Mouse (Mus musculus) layer of hippocampus, adult 18-20 months (tissue): ENCODE measurements around the gene Rora. TPM values are rescaled to one million over a fixed set of nuclear protein-coding genes. Genes with fewer than 3 reads are reported as not detected.

Experiments
- DNase-seq, 2 experiments: peaks; one replicate each; pipeline ENCODE4 v3.0.0; 2022; ENCODE audit warnings: low spot score in 2 of 2
- total RNA-seq, 2 experiments: library from RNA; stranded (reverse); gene quantifications; 2 replicates each; pipeline ENCODE4 v1.2.3; 2021

Gene Rora
- total RNA-seq, 2 experiments from 2014 or later: 30.2 to 35.5 TPM

DNA sequence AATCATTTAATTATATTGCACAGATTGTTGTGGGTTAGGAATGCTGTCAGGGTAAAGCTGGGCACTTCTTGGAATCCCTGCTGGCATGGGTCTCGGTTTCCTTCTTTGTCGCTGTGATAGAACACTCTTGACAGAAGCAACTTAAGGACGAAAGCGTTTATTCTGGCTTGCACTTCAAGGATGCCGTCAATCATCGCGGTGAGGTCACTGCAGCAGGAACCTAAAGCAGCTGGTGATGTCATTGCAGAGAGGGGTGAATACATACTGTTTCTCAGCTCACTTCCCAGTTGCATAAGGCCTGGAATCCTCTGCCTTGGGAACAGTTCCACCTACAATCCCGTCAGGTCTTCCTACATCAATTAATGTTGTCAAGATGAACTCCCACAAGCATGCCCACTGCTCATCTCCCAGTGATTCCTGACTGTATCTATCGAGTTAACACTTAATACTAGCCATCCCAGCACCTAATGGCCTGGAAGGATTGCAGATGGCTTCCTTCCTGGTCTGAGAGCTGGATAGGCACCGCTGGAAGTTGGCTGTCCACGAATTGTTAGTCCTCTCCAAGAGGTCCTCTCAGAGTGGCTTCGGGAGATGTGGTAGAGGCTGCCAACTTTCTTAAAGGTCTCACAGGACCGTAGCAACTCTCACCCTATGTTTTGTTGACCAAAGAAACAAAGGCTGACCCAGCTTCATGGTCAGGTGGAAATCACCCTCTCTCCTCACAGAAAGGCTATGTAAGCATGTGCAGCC is 334.8 kb downstream of the Rora start:
- DNase-seq: no peak

DNA sequence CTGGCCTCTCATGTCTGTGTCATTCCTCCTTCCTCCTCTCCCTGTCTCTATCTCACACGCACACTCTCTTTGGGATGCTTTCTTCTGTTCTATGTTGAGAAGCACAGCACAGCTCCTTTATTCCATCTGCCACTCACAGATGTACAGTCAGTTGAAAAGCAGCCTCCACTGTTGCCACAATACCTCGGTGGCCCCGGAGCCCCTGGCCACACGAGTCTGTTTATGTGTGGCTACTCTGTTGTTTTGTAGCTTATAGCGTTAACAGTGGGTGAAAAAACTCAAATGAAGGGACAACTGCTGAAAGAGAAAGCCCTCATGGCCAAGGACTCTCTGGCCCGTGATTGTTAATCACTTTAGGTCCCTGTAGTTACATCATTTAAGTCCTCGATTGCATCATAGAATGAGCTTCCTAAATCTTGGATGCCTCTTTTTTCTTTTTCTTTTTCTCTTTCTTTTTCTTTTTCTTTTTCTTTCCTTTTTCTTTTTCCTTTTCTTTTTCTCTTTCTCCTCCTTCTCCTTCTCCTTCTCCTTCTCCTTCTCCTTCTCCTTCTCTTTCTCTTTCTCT is 336.4 kb downstream of the Rora start:
- peak in 1 of 2 experiments; percentile 29 for DNase-seq

DNA sequence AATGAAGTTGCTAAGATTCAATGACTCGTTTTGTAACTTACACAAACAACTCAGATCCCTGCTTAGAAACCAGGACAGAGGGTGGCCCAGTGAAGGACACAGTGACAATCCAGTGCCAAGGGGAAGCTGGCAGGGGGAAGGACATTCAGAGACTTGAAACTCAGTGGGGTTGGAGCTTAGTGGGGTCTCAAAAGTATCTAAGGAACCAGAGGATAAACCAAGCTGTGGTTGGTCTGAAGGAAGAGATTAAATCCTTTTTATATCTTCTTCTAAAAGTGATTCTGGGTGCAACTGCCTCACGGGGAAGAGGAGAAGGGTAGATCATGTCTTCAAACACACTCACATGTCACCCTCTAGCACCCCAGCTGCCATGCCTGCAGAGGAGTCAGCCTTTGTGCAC is 340.3 kb downstream of the Rora start:
- no peak for DNase-seq

DNA sequence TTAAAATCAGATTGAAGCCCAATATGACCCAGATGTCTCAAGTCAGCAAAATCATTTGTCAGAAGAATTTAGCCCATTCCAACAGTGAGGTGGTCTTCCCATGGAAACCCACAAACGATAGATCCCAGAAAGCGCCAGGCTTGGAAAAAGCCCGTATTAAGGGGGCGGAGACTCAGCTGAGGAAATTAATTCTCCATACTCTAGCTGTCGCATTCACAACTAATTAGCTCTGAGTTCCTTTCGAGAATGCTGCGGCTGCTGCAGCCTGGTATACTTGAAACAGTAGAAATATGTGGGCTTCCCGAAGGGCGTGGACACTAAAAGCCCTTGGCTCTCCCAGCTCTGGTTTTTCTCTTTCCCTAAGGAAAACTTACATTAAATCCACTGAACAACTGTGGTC is 345.4 kb downstream of the Rora start:
- no peak for DNase-seq

DNA sequence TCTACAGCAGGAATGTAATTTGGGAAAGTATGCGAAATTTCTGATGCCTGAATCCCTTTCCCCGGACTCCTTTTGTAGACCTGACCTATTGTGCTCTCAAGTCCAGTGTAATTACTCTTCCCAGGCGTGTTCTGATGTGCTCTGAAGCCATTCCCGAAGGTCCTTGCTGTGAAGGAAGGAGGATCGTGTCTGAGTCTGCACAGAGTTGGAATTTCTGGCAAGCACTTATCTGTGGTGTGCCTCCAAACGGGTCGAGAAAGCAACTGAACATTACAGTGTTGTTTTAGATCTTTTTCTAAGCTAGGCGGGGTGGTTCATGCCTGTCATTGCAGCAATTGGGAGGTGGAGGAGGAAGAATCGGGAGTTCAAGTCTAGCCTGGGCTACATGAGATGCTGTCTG is 350.9 kb downstream of the Rora start:
- DNase-seq: no peak

DNA sequence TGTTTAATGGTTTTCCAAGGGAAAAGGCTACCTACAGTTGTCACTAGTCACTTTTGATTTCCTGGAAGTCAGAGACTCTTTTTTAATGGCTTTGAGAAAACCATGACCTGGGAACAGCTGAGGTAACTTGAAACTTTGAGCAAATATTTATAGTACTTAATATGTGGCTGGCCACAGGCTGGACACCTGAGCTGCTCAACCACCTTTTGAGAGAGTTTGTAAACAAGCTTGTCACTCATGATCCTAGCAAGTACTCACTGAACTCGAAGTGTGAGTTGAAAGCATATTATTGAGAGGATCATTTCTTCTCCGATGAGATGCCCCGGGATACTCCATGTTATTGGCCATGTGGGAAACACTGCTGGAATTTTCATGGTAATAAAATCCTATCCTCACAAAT is 353.1 kb downstream of the Rora start:
- no peak for DNase-seq

DNA sequence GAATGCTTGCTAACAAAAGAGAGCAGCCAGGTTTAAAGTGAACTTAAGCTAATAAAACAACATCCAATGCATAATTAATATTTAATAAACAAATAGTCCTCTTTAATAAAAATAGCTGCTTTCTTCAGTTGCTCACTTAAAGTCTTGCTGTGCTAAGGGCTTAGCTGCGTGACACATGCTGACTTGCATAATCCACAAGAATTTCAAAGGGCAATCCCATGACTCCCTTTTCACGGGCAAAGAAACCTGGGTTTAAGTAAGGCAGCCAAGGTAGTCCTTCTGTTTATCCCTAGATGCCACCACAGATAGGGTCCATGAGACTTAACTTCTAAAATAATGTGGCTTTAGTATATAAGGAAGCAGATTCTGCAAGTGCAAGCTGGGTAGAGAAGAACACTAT is 355.1 kb downstream of the Rora start:
- no peak for DNase-seq

DNA sequence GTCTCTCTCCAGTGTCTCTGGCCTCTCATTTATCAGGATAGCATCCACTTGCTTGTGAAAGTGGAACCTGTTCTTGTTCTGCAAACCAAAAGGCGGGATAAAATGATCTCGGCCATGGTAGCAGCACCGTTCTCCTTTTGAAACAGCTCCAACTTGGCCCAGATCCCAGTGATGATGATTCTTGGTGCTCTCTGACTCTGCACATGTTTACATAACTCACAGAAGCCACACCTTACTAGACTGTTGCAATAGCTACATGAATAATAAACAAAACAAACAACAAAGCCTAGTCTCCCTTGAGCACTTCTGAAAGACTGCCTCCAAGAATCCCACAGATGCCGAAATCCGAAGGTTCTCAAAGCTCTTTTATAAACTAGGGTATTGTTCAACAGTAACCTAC is 357.3 kb downstream of the Rora start:
- no peak for DNase-seq

DNA sequence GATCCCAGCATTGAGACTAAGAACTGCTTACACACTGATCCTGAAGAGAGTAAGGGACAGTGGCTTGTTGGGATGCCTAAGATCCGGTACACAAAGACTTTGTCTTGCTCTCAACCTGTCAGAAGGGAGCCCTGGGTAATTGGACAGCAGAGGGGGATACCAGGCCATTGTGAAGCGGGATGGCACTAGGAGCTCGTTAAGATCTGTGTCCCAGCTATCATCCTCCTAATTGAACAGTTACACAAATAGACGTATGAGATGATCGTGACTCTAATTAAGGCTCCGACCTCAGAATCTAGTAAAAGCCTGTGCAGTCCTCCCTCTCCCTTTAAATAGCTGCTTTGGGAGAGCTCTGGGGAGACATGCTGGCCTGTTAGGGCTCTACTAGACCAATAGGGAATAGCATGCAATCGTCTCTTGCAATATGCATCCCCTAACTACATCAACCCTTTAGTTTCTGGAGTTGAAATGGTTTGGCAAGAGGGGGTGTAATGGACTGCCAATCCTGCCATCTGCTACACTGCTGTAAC is 359.7 kb downstream of the Rora start:
- DNase-seq: no peak

DNA sequence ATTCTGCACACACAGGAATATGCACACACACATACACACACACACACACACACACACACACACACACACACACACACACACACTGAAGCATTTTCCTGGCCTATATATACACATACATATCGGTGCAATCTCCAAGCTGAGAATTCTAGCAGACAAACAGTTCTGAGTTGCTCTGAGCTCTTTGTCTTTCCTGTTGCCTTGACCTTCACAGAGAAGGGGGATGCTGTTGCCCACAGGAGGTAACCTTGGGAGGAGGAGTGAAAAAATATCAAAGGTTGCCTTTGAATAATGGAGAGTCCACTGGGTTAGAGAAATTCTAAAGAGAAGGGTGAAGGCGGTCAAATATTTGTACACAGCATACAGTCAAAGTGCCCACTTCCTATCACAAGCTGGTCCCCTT is 360.6 kb downstream of the Rora start:
- DNase-seq: no peak

DNA sequence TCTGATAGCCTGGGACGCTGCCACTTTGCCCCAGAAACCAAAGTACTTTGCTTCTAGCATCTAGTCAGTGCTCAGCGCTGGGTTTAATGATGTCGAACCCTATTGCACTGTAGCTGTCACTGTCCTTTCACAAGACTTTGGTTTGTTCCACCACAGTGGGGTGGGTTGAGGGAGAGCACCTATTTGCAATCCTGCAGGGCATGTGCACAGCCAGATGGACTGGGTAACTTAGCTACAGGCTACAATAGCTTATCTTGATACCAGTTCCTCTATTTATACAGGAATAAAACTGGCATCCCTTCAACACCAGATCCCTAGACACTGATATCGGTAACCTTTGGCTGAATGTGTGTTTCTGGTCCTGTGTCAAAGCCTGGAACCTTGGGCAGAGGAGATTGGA is 366.8 kb downstream of the Rora start:
- no peak for DNase-seq

DNA sequence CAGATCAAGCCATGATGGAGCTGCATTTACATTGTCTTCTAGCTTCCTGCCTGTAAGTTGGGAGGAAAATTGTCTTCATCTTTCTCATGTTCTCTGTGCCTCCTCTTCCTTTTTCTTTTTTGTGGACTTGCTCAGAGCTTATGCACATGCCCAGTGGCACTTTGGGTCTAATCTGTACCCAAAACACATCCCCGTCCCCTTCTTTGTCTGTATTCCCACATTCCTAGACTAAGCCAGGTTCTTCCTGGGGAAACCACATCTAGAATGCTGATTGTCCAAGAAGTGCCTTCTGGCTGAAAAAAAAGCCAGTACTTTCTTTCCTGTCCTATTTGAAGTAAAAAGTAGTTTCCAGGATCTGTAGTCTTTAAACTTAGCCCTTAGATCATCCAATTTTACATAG is 367.9 kb downstream of the Rora start:
- peak in 1 of 2 experiments; percentile 6 for DNase-seq

DNA sequence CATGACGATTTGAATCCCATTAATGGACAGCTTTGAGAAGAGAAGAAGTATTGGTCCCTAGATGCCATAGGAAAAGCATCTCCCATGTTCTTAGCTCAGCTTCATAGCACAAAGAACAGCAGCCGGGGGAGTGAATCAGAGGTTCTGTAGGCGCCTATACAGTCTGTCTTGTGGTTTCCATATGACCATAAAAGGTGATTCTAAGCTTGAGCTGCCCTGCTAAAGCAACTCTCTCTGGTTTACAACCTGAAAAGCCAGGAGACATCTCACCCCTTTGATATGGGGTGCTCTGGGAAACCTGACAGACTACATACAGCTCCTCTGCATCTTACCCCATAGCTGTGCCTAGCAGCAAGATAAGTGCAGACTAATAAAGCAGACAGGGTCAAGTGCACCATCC is 369.7 kb downstream of the Rora start:
- DNase-seq: no peak

DNA sequence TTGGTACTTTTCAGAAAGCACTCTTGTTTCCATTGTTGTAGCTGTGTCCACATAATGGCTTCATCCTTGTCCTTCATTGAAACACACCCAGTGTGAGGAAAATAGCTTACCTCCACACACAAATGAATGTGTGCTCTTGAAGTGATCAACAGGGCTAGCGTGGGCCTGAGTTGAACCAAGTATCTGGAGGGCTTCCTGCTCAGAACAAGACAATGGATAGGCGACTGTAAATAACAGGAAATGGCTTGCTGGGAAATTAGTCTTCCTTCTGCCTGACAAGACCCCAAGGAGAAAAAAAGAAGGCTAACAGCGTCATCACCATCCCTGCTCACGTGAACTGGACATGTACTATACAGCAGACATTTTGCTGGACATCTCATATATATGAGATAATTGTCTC is 374.6 kb downstream of the Rora start:
- DNase-seq: no peak

DNA sequence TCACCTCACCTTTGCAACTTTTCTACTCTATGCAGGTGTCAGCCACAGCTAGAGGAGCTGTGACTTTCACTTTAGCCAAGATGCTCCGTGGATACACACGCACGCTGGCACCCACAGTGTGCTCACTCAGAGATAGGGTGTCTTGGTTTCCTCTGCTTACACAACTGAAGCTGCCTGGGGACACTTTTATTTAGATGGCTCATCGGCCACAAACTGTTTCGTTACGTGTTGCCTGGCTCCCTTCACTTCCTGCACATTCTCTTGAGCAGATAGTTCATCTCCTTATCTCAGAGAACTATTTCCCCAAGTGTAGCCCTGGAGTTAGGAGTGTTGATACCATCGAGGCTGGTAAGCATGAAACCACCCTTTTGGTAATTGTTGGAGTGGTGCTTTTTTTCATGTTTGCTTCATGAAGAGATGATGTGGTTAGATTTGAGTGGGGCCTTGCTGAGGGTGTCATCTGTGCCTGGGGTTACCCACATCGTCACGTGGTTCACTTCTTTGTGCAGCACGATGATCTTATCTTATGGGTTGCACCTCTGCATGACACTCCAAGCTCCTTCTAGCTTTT is 380.8 kb downstream of the Rora start:
- DNase-seq: no peak

DNA sequence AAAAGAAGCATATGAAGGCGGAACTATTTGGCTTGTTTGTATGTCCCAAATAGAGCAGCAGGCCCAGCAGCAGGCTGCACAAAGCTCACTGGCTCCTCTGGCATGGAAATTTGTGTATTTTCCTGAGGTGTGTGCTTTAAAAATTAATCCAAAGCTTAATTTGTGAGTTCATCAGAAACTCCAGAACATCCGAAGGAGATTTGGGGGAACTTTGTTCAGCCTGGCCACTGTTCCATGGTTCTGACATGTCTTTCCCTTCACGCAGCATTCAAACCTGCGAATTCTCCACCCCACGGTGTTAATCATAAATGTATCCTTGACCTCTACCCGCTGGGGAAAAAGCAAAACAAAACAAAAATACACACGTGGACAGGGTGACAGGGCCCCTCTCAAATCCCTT is 381.9 kb downstream of the Rora start:
- DNase-seq: no peak

DNA sequence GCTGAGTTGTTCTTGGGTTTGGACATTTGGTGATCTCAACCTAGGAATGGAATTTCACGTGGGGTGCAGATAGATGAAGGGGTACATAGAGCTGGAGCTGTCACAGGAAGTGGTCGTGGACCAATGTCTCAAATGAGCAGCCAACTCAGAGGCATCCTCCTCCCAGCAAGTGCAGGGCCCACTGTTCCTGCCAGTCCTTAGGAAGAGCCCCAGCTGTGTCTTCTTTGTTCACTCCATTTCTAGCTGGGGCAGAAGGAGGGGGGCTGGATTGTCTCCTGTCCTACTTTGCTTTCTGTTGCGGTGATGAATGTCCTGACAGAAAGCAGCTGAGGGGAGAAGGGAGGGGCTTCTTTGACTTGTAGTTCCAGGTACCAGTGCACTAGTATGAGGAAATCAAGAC is 382.7 kb downstream of the Rora start:
- no peak for DNase-seq

DNA sequence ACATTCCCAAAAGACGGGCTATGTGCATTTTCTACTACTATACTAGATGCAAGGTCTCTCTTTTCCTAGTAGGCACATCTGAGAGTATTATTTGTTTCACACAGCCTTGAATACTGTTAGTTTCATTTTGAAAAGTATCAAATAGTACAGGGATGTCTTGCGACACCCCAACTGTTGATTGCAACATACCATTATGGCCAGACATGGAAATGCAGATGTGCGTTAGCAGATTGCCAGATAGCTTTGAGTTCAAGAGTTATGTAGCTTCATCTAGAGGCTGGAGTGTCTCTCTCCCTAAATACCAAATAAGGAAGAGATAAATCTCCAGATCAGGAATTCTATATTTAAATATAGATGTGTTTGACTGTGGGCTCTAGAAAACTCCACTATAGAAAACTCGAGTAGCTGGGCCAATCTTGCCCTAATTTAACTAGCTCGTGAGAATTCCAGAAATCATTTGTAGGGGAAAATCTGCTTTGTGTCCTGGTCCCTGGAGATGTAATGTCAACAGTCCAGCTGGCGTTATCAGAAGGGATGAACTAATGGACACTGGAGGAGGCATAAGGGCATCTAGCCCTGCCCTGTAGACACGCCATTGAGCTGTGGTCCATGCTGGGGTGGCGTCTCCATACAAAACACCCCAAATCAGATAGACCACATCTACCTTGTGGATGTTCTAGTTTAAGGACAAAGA is 390.5 kb downstream of the Rora start:
- no peak for DNase-seq

DNA sequence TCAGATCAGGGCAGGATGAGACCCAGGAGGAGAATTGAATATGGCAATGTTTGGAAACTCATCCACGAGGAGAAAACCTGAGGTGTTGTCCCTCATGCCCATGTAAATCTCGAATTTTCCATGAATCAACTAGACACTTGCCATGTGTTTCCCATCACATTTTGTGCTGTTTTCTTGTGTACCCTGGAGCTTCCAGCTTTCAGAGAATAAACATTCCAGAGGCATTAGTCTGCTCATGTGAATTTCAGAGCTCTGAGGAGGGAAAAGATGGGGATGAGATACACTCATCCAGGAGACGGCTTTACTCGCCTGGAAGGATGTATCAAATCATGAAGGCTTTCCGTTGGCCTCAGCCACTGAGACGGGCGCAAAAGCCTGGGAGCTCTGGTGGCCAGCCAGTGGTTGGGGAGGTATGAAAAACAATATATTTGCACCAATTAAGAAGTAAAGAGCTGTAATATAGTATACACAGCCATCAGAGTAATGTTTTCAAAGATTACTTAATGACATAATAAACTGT is 391.1 kb downstream of the Rora start:
- DNase-seq: no peak

DNA sequence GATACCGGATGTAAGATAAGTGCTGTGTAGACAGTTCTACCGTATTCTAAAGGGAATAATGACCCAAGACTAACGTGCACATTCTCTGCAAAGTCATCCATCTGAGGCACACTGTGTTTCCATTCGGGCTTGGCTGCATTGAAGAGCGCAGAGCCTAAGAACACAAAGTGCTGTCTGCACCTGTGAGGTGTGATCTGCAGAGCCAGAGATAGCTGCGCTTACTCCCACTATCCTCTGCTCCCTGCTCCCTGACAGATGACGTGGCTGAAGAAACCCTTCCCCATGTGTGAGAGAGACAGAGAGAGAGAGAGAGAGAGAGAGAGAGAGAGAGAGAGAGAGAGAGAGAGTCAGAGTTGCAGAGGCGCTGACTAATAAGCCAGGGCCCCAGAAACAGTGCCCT is 392.3 kb downstream of the Rora start:
- DNase-seq: no peak

DNA sequence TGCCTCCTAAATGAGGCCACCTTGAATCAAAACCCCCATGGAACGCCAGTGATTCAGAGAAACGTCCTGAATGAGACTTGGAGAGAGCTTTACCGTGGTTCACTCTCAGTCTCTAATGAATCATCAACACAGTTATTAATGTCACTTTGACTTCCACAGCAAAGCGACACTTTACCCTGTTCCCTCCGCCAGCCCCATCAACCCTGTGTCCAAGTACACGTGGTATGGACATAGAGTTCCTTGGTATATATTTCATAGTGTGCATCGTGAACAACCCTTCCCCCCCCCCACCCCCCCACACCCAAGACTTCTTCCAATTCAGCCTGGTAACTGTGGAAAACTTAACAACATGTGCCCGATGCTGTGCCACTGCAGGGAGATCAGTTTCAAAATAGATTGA is 397.3 kb downstream of the Rora start:
- no peak for DNase-seq

DNA sequence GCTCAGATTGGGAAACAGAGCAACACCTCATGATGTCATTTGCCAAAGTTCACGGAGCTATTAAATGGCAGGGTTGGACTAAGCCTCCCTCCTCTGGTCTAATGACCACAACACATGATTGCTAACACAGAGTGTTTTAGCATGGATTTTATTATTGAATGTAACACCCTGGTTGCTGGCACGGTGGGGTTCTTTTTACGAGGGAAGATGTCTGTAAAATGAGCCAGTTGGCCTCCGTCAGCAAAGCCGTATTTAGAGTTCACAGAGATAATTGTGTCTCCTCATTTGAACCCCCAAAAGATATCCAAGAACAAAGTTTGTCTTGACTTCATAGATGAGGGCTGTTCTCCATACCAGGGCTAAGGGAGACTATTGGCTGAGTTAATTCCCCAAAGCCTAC is 398.3 kb downstream of the Rora start:
- DNase-seq: no peak
